In genomic region chr4:138698296-138698695, GRCm38 (mm10) we compare ENCODE assay signal across 27 mouse cellular contexts. TPM values are rescaled to one million over a fixed set of nuclear protein-coding genes. Genes with fewer than 3 reads are reported as not detected.
A peak's percentile ranks its signal among the peaks of the same experiment; 100 is the strongest.
DNase-seq lines count a peak whose midpoint lies in the region; ATAC-seq lines count a peak whose summit lies in the region.
"Had no signal": no experiment of that assay in that cellular context is flagged by ENCODE, and none has a peak within 500 bp of the region (broad histone marks: within the 10 kb centered on the region; RNA-seq: fewer than 3 reads in every experiment).

No protein-coding gene starts in this region.

- 0 out of 2 replicates have a peak, but pooled peaks cover 4% of the 10 kb centered on the region for H3K27me3 ChIP-seq in kidney, embryonic 14.5 days (ENCODE audit: control insufficient read depth, insufficient read depth, low read length)
- H3K27me3 ChIP-seq in kidney, embryonic 16.5 days (ENCODE audit: insufficient read depth, low read length): 0 out of 2 replicates have a peak, but pooled peaks cover under 1% of the 10 kb centered on the region
- peaks cover 11% of the 10 kb centered on the region for H3K27me3 ChIP-seq in liver, embryonic 11.5 days (replicated peaks; ENCODE audit: control insufficient read depth, insufficient read depth, low read length)
- H3K27me3 ChIP-seq: Patski had no signal

- DNase-seq in kidney, adult 11 months: peak; percentile 61
- DNase-seq in kidney, postnatal 14 days: no peak
- DNase-seq in kidney, adult 8-10 months: peak; percentile 49 to 78
- peak; percentile 66 for DNase-seq in kidney, adult 9 months
- no peak for DNase-seq in cerebellum, postnatal 14 days
- DNase-seq in liver, embryonic 11.5 days (ENCODE audit: low spot score): no peak
- DNase-seq: adrenal gland, postnatal 10 days; adrenal gland, postnatal 36 days; B cell, adult 2 months; cerebellum, adult 18-20 months; cerebellum, adult 9-10 months; cerebellum, postnatal 25 days; forebrain, postnatal 0 days; gastrocnemius, adult 2 months; gastrocnemius, postnatal 14 days; heart, adult 11 months had no signal

- no peak overlapping the region for H3K27ac ChIP-seq in kidney, embryonic 14.5 days (ENCODE audit: low read depth, low read length)
- H3K27ac ChIP-seq in kidney, embryonic 16.5 days (ENCODE audit: low read length): 0 out of 2 replicates have a peak overlapping the region, but pooled peaks have one; percentile 43
- H3K27ac ChIP-seq in liver, embryonic 11.5 days (ENCODE audit: low read depth, low read length): no peak overlapping the region
- H3K27ac ChIP-seq: embryonic facial prominence, embryonic 12.5 days; embryonic facial prominence, embryonic 15.5 days; gastrocnemius, adult 2 months; hindbrain, embryonic 14.5 days had no signal

- no peaks in the 10 kb centered on the region for H3K9me3 ChIP-seq in kidney, embryonic 14.5 days (ENCODE audit: control insufficient read depth, low read length)
- H3K9me3 ChIP-seq in kidney, embryonic 16.5 days (ENCODE audit: low read length): no peaks in the 10 kb centered on the region
- H3K9me3 ChIP-seq in liver, embryonic 11.5 days (ENCODE audit: control insufficient read depth, low read length): no peaks in the 10 kb centered on the region
- H3K9me3 ChIP-seq: embryonic facial prominence, embryonic 12.5 days; embryonic facial prominence, embryonic 15.5 days had no signal

- ATAC-seq in kidney, embryonic 14.5 days (ENCODE audit: low FRiP score, low TSS enrichment): no peak
- ATAC-seq in kidney, embryonic 16.5 days (ENCODE audit: low FRiP score, low TSS enrichment): no peak
- no peak for ATAC-seq in liver, embryonic 11.5 days (replicated peaks; ENCODE audit: low FRiP score)
- ATAC-seq: forebrain, embryonic 14.5 days; forebrain, postnatal 0 days; Patski had no signal

- H3K9ac ChIP-seq in kidney, embryonic 14.5 days (ENCODE audit: low read depth, low read length): no peak overlapping the region
- H3K9ac ChIP-seq in kidney, embryonic 16.5 days (replicated peaks; ENCODE audit: low read length): no peak overlapping the region
- no peak overlapping the region for H3K9ac ChIP-seq in liver, embryonic 11.5 days (ENCODE audit: low read depth, low read length)
- H3K9ac ChIP-seq: embryonic facial prominence, embryonic 12.5 days; embryonic facial prominence, embryonic 15.5 days; forebrain, postnatal 0 days; hindbrain, embryonic 14.5 days had no signal

- H3K4me2 ChIP-seq in kidney, embryonic 14.5 days (replicated peaks; ENCODE audit: low read depth, low read length): no peak overlapping the region
- no peak overlapping the region for H3K4me2 ChIP-seq in kidney, embryonic 16.5 days (replicated peaks; ENCODE audit: low read depth, low read length)
- no peak overlapping the region for H3K4me2 ChIP-seq in liver, embryonic 11.5 days
- H3K4me2 ChIP-seq: embryonic facial prominence, embryonic 12.5 days; embryonic facial prominence, embryonic 15.5 days; heart, embryonic 11.5 days; hindbrain, embryonic 14.5 days had no signal

- H3K36me3 ChIP-seq in kidney, embryonic 14.5 days (ENCODE audit: control insufficient read depth, insufficient read depth, low read length): no peaks in the 10 kb centered on the region
- no peaks in the 10 kb centered on the region for H3K36me3 ChIP-seq in kidney, embryonic 16.5 days (ENCODE audit: insufficient read depth, low read length)
- no peaks in the 10 kb centered on the region for H3K36me3 ChIP-seq in liver, embryonic 11.5 days (ENCODE audit: control insufficient read depth, insufficient read depth, low read length)
- H3K36me3 ChIP-seq: embryonic facial prominence, embryonic 12.5 days; embryonic facial prominence, embryonic 15.5 days; G1E had no signal

- WGBS in kidney, embryonic 14.5 days: 38% methylated on average over 2 of the region's 2 CpGs
- 56% methylated on average over 2 of the region's 2 CpGs for WGBS in kidney, embryonic 16.5 days
- 61% methylated on average over 2 of the region's 2 CpGs for WGBS in liver, embryonic 11.5 days

- H3K4me3 ChIP-seq in kidney, embryonic 14.5 days (ENCODE audit: low read length): no peak overlapping the region
- H3K4me3 ChIP-seq in kidney, embryonic 16.5 days (ENCODE audit: low read length): no peak overlapping the region
- H3K4me3 ChIP-seq in liver, embryonic 11.5 days (ENCODE audit: low read depth, low read length): no peak overlapping the region
- H3K4me3 ChIP-seq: embryonic facial prominence, embryonic 12.5 days; embryonic facial prominence, embryonic 15.5 days; gastrocnemius, adult 2 months had no signal

- H3K4me1 ChIP-seq in kidney, embryonic 14.5 days (ENCODE audit: control insufficient read depth, insufficient read depth, low read length): no peaks in the 10 kb centered on the region
- no peaks in the 10 kb centered on the region; the same call in 1 of the 2 replicates for H3K4me1 ChIP-seq in kidney, embryonic 16.5 days (ENCODE audit: insufficient read depth, low read length)
- H3K4me1 ChIP-seq in liver, embryonic 11.5 days (replicated peaks; ENCODE audit: control insufficient read depth, insufficient read depth, low read length): no peaks in the 10 kb centered on the region
- H3K4me1 ChIP-seq: embryonic facial prominence, embryonic 12.5 days; embryonic facial prominence, embryonic 15.5 days had no signal

RNA-seq across cellular contexts. Expression of gene Pla2g2c, which starts 26.3 kb away (rescaled TPM):
- 0.46 and 0.81 TPM in 2 replicates for polyA plus RNA-seq in kidney, embryonic 14.5 days (2014; fragmentation: Nextera tagmentation; extraction: Ambion mirVana)
- 0.47 and 0.59 TPM in 2 replicates for polyA plus RNA-seq in kidney, embryonic 16.5 days (2015; fragmentation: Nextera tagmentation; extraction: Ambion mirVana)
- 0.22 and 0.27 TPM in 2 replicates for polyA plus RNA-seq in liver, embryonic 11.5 days (2014; fragmentation: Nextera tagmentation; extraction: Ambion mirVana)
- polyA plus RNA-seq: G1E, Patski had no signal

RNA-seq across cellular contexts. Expression of gene Ubxn10, which starts 38.7 kb away (rescaled TPM):
- polyA plus RNA-seq in kidney, embryonic 14.5 days (2014; fragmentation: Nextera tagmentation; extraction: Ambion mirVana): 1.3 and 2.0 TPM in 2 replicates
- 2.1 and 2.3 TPM in 2 replicates for polyA plus RNA-seq in kidney, embryonic 16.5 days (2015; fragmentation: Nextera tagmentation; extraction: Ambion mirVana)
- polyA plus RNA-seq in liver, embryonic 11.5 days (2014; fragmentation: Nextera tagmentation; extraction: Ambion mirVana): 0.48 and 0.74 TPM in 2 replicates
- polyA plus RNA-seq: G1E, Patski had no signal

RNA-seq across cellular contexts. Expression of gene Pla2g2f, which starts 59.1 kb away (rescaled TPM):
- not detected in 2 replicates for polyA plus RNA-seq in kidney, embryonic 14.5 days (2014; fragmentation: Nextera tagmentation; extraction: Ambion mirVana)
- 0.07 TPM in 1 of 2 replicates, not detected in the other for polyA plus RNA-seq in kidney, embryonic 16.5 days (2015; fragmentation: Nextera tagmentation; extraction: Ambion mirVana)
- polyA plus RNA-seq in liver, embryonic 11.5 days (2014; fragmentation: Nextera tagmentation; extraction: Ambion mirVana): not detected in 2 replicates
- polyA plus RNA-seq: embryonic facial prominence, embryonic 12.5 days; forebrain, embryonic 14.5 days; forebrain, postnatal 0 days; G1E; heart, embryonic 11.5 days; heart, embryonic 14.5 days; heart, postnatal 0 days; hindbrain, embryonic 14.5 days; Patski had no signal

Comparison
In these comparisons a context has a peak if more than half of its experiments do, and no peak if none do; other contexts are left out.
1. DNase-seq: peak in kidney, adult 11 months (single experiment), kidney, adult 8-10 months (2 of 2) and kidney, adult 9 months (single experiment); none in kidney, postnatal 14 days (single experiment), cerebellum, postnatal 14 days (0 of 2) and liver, embryonic 11.5 days (single experiment).